8 mouse cellular contexts compared by ENCODE assay signal in genomic region chr13:84348701-84348975, GRCm38 (mm10).
A peak's percentile ranks its signal among the peaks of the same experiment; 100 is the strongest.
DNase-seq lines count a peak whose midpoint lies in the region; ATAC-seq lines count a peak whose summit lies in the region.

No protein-coding gene starts in this region.

- no peaks in the 10 kb centered on the region for H3K9me3 ChIP-seq in neural tube, embryonic 11.5 days (ENCODE audit: control insufficient read depth, low read length)
- H3K9me3 ChIP-seq in forebrain, embryonic 14.5 days (replicated peaks; ENCODE audit: control insufficient read depth, low read length), result no peaks in the 10 kb centered on the region

- H3K27ac ChIP-seq in neural tube, embryonic 11.5 days (ENCODE audit: low read depth, low read length), result peak overlapping the region; percentile 94
- peak overlapping the region; percentile 98 for H3K27ac ChIP-seq in forebrain, embryonic 14.5 days (ENCODE audit: low read depth, low read length)

- DNase-seq in neural tube, embryonic 11.5 days (ENCODE audit: low spot score), result no peak
- no peak for DNase-seq in neural tube, embryonic 10.5 days (ENCODE audit: extremely low spot score, low spot score)
- DNase-seq in forebrain, embryonic 14.5 days (ENCODE audit: low spot score), result no peak
- peak; percentile 2 for DNase-seq in liver
- DNase-seq in splenic B cell, adult 2 months (ENCODE audit: low read depth, low spot score), result peak; percentile 24
- DNase-seq in gastrocnemius, postnatal 4 days (ENCODE audit: low spot score in 2 of 2), result no peak
- DNase-seq in Muller cell, postnatal 12 days (ENCODE audit: inconsistent ontology term), result no peak
- DNase-seq in embryo, embryonic 11 days, result no peak

- peak; percentile 10 for ATAC-seq in neural tube, embryonic 11.5 days (ENCODE audit: insufficient read depth, low FRiP score, low TSS enrichment)
- ATAC-seq in forebrain, embryonic 14.5 days, result peak; percentile 0

- peaks cover 12% of the 10 kb centered on the region for H3K27me3 ChIP-seq in neural tube, embryonic 11.5 days (ENCODE audit: control insufficient read depth, insufficient read depth, low read length)
- H3K27me3 ChIP-seq in forebrain, embryonic 14.5 days (replicated peaks; ENCODE audit: control insufficient read depth, insufficient read depth, low read length), result no peaks in the 10 kb centered on the region
- H3K27me3 ChIP-seq in splenic B cell, adult 2 months (ENCODE audit: control insufficient read depth, insufficient read depth, low read length, poor library complexity, severe bottlenecking), result peaks cover 2% of the 10 kb centered on the region

- peak overlapping the region; percentile 66 for H3K4me2 ChIP-seq in neural tube, embryonic 11.5 days (ENCODE audit: low read depth)
- peak overlapping the region; percentile 90 for H3K4me2 ChIP-seq in forebrain, embryonic 14.5 days (ENCODE audit: low read length)

- no peaks in the 10 kb centered on the region for H3K36me3 ChIP-seq in neural tube, embryonic 11.5 days (ENCODE audit: control insufficient read depth, insufficient read depth, low read length)
- no peaks in the 10 kb centered on the region for H3K36me3 ChIP-seq in forebrain, embryonic 14.5 days (ENCODE audit: control insufficient read depth, insufficient read depth, low read length)
- H3K36me3 ChIP-seq in splenic B cell, adult 2 months (ENCODE audit: control insufficient read depth, insufficient read depth, low read length, poor library complexity, severe bottlenecking), result no peaks in the 10 kb centered on the region

- H3K4me1 ChIP-seq in neural tube, embryonic 11.5 days (ENCODE audit: control insufficient read depth, insufficient read depth, low read length), result peaks cover 15% of the 10 kb centered on the region; the same call in 1 of the 2 replicates
- peaks cover 33% of the 10 kb centered on the region for H3K4me1 ChIP-seq in forebrain, embryonic 14.5 days (ENCODE audit: control insufficient read depth, insufficient read depth, low read length)

- peak overlapping the region; percentile 35 for H3K4me3 ChIP-seq in neural tube, embryonic 11.5 days (ENCODE audit: low read depth, low read length)
- peak overlapping the region; percentile 46 for H3K4me3 ChIP-seq in forebrain, embryonic 14.5 days (ENCODE audit: low read depth, low read length)

- WGBS in neural tube, embryonic 11.5 days, result under 1% methylated on average over 9 of the region's 9 CpGs
- 0% methylated on average over 9 of the region's 9 CpGs for WGBS in forebrain, embryonic 14.5 days

- peak overlapping the region; percentile 64 for H3K9ac ChIP-seq in neural tube, embryonic 11.5 days (ENCODE audit: low read length)
- H3K9ac ChIP-seq in forebrain, embryonic 14.5 days (ENCODE audit: low read length), result peak overlapping the region; percentile 95

Comparison
In these comparisons a context has a peak if more than half of its experiments do, and no peak if none do; other contexts are left out.
1. DNase-seq: peak in liver (single experiment) and splenic B cell, adult 2 months (single experiment); none in neural tube, embryonic 11.5 days (single experiment), neural tube, embryonic 10.5 days (single experiment), forebrain, embryonic 14.5 days (single experiment), gastrocnemius, postnatal 4 days (0 of 2), Muller cell, postnatal 12 days (single experiment) and embryo, embryonic 11 days (single experiment).